Mouse (Mus musculus) MEL (cell line): ENCODE measurements around the gene Slc17a5.

Experiments used
- EP300 ChIP-seq, 2 experiments: IDR thresholded peaks; 2 replicates each; pipeline ENCODE4 v1.6.1; 2011; ENCODE audit warnings: improper control_type of control experiment in 2 of 2, low read length in 2 of 2, low read depth in 1 of 2, mild to moderate bottlenecking in 1 of 2
- USF2 ChIP-seq, 2 experiments: IDR thresholded peaks; 2 replicates each; pipeline ENCODE4 v1.6.1; 2011 to 2012; ENCODE audit warnings: improper control_type of control experiment in 2 of 2, low read length in 2 of 2, borderline replicate concordance in 1 of 2, inconsistent platforms in 1 of 2, low read depth in 1 of 2, mild to moderate bottlenecking in 1 of 2; ENCODE audit not compliant: insufficient read depth in 1 of 2
- ZC3H11A ChIP-seq: IDR thresholded peaks from 2 replicates; pipeline ENCODE4 v1.6.1; 2012; ENCODE audit warnings: low read depth, mild to moderate bottlenecking, inconsistent platforms, low read length, improper control_type of control experiment

DNA sequence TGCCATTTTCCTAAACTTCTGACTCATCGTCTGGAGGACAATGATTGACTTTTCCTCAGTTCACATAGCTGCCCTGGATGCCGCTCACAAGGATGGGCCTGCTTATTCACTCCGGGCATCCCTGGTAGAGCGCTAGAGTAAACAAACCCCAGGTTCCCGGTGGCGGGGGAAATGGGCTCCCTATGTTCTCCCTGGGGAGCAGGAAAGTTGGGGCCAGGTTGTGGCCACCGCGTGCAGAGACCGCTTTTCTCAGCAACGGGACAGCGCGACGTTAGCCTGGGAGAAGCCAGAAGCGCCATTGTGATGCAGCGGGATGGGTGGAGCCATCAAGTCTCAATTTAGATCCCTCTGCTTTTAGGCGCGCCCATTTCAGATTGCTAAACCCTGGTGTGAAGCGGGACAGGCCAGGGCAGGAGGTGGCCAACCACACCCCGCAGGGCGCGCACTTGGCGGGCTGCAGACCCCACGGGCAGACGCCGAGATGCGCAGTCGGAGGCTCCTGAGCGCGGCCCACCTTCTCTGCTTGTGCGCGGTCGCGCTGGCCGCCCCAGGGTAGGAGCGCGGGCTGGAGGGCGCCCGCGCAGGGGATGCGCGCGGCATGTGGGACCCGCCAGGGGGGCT is 27.7 kb upstream of the Slc17a5 start, which contains the start of gene Cd109:
- TF ChIP-seq USF2 (IDR thresholded peaks at IDR 0.05; ENCODE audit: borderline replicate concordance in 1 of 2, insufficient read depth in 1 of 2, low read depth in 1 of 2, low read length in 2 of 2) (no peak), EP300 (IDR thresholded peaks at IDR 0.05; ENCODE audit: low read depth in 1 of 2, low read length in 2 of 2) (no peak), ZC3H11A (no peak)
